Mouse (Mus musculus) small intestine, adult 2 months (tissue): ENCODE data around the gene Dlg2.

Experiments used
- CTCF ChIP-seq: fragments of 200-500 bp; IDR thresholded peaks from 2 replicates; pipeline ENCODE4 v1.5.1; 2012; ENCODE audit warnings: low read depth, mild to moderate bottlenecking, control low read depth, inconsistent platforms, low read length, moderate library complexity, mixed read lengths; ENCODE audit not compliant: insufficient replicate concordance, insufficient read length; ENCODE audit errors: extremely low read depth
- POLR2A ChIP-seq: fragments of 200-500 bp; IDR thresholded peaks from 2 replicates; pipeline ENCODE4 v1.6.1; 2012; ENCODE audit warnings: low read depth, mild to moderate bottlenecking, control low read depth, inconsistent platforms, low read length, moderate library complexity

DNA sequence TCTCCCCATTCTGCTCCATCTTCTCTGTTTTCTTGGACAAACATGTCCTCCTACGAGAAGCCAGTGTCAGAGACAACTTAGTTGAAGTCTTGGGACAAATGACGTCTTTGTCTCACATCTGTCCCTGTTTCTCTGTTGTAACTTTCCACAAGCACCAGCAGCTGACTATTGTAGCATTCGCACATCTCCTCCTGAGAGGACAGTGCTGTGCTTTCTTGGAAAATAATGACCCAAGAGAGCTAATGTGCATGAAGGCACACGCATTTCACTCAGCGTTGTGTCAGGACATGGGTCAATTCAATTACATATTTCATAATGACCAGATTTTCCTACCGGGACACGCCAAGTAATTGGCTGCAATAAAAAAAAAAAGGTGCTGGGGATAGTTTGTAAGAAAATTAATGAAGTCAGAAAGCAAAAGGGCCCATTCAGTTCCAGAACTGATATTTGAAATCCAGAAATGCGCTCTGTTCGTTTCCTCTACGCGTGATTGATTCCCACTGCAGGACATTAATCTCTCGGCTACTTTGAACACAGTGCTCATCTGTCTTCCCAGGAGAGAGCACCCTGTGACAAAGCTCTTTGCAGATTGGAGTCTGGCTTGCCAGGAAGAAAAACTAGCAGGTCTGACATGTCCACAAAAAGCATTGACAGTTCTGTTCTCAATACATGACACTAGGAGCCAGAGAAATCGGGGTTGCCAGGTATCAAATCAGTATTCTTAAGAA is 1846.0 kb downstream of the Dlg2 start:
- TF ChIP-seq CTCF (no peak), POLR2A (no peak)
